Mouse (Mus musculus) cerebellum, adult 11-12 months (tissue): ENCODE data around the gene Megf8.

Experiments used
- DNase-seq: peaks from one replicate; pipeline ENCODE4 v3.0.0; 2022

The Megf8 gene

DNA sequence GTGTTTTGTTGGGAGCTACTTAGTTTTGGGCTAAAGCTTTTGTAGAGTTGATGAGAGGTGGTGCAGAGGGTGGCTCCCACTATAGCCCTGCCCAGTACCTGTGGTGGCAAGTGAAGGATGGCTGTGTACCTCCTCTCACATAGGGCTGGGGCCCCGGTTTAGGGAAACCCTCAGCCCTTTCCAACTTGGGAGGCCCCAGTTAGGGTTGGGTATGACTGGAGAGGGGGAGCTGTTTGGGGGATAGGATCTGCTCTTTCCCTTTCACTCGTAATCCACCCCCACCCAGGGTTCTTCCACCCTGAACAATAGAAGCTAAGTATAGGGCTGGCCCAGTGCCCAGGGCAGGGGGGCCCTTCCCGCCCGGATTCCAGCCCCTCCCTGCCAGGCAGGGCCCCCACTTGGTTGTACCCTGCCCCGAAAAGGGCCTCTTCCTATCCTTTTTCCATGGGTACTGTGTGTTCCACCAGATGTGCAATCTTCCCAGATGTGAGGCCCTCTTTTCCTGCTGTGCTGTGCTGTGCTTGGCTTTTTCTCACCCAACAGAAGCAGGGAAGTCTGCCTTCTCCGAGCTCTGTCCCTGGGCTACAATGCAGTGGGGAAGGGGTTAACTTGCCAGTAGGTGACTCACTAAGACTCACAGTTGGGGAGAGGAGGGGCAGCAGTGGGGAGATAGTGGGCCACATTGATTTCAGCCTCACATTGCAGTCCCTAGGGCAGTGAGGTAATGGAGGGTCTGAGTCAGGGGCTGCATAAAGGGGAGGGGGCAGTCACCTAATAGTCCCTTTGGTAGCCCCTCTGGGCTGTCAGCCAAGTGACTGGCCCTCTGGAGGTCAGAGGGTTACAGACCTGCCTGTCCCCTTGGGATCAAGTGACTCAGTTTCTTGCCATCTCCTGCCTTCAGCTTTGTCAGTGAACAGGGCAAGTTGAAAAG is 36.8 kb upstream of the Megf8 start:
- DNase-seq, result peak; percentile 83

DNA sequence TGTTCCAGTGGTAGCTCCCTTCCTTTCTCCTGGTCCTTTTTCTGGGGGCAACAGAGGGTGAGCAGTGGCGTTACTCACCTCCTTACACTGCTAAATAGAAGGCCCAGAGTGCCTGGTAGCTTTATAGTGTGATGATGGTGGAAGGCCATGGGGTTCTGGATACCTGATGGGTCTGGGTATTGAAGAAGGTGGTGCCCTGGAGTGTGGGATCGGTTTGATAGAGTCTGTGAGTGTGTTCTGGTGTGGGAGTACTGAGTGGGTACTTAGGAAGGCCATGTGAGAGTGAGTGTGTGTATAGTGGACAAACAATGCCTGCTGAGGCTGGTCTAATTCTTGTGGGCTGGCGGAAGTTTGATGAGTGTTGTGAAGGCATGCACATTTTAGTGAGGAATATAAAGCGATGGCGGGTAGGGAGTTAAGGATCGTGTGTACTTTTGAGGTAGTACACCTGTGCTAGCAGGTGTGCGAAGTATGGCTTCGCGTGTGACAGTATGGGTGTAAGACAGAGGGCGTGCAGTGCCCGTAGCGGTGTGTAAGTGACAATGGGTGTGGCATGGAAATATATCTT is 35.7 kb upstream of the Megf8 start:
- peak; percentile 61 for DNase-seq

DNA sequence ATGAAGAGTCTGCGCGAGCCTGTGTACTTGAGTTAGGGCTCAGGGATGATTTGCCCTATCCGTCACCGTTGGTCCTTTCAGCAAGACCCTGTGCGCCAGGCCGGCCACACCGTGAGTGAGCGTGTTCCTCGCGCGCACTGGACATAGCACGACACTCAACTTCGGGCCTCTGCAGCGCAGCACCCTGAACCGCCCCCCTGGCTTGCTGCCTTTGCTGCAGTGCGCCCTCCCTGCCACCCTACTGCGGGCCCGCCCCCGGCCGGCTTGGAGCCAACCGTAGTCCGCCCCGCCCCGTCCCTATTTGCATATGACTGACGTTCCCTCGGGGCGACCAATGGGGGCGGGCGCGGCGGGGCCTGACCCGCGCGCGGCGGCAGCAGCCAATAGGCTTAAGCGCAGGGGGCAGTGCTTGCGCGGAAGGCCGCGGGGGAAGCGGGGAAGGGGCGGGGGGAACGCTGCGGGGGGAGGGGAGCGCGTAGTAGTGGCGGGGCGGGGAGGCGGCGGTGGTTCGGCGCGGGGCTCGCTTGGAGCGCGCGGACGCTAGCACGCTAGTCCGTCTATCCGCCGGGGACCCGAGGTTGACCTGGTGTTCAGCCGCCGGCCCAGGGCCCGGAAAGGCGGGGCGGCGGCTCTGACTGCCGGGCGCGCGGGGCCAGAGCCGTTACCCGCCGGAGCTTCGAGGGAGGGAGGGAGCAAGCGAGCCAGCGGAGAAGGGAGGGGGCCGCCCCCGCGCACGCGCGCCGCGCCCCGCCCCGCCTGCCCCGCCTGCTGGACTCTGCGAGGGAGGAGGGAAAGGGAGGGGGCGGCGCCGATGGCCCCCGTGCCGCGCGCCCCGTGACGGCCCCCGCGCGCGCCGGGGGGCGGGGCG is 35.0 kb upstream of the Megf8 start:
- DNase-seq, result peak; percentile 98

DNA sequence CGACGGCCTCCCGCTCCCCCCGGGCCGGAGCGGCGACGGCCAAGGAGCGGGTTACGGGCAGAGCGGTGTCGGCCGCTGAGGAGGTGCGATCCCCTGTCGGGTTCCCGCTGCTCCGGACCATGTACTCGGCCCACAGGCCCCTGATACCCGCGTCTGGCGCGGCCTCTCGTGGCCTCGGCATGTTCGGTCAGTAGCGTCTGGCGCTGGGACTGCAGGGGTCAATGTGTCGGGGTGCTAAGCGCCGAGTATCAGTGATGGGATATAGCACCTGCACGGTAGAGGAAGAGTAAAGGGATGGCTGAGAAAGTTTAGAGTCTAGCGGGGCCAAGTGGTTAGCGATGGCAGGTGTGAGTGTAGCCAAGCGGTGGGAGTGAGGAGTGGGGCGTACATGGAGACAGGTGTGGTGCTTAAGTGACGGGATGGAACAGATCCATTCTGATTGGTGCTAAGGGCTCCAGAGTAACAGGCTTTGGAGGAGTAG is 34.2 kb upstream of the Megf8 start:
- peak; percentile 83 for DNase-seq

DNA sequence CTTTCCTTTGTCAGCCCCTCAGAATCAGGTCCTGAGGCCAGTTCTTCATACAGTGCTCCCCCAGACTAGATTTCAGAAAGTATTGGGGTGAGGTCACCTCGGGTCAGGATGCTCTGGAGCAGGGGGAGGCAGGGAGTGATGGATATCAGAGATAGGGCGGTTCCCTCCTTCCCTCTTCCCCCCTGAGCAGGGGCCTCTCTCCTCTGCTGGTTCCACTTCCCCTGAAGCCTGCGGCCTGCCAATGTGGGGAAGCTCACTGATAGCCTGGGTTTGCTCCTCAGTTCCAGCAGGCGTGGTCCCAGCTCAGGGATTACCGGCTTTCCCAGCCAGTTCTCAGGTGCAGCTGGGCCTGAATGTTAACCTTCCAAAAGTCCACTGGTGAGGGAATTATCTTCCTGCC is 33.3 kb upstream of the Megf8 start:
- peak; percentile 60 for DNase-seq

DNA sequence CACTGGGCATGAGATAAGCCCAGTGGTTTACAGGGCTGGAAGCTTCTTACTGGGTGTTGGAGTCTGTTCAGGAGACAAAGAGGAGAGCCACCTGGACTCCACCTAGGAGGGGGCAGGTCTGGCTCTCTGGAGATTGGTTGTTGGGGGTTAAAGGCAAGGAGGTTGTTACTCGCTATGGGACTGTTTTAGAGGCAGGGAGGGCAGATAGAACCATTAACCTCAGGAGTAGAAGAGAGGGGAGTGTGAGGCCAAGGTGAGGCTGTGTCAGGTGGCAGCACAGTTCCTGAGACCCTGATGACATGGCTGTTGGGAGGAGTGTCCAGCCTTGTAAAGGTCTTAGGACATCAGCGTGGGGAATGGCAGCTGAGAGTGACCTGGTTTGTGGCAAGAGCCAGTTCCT is 32.8 kb upstream of the Megf8 start:
- peak; percentile 48 for DNase-seq

DNA sequence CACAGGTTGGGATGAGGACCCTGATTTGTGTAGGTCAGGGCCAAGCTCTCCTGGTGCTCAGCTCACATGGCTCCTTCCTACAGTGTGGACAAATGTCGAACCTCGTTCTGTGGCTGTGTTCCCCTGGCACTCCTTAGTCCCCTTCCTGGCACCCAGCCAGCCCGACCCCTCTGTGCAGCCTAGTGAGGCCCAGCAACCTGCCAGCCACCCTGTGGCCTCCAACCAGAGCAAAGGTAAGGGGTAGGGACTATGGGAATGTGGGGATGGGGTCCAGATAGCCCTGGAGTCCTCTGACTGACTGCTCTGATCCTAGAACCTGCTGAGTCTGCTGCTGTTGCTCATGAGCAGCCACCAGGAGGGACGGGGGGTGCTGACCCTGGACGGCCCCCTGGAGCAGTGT is 32.2 kb upstream of the Megf8 start:
- DNase-seq, result peak; percentile 74

DNA sequence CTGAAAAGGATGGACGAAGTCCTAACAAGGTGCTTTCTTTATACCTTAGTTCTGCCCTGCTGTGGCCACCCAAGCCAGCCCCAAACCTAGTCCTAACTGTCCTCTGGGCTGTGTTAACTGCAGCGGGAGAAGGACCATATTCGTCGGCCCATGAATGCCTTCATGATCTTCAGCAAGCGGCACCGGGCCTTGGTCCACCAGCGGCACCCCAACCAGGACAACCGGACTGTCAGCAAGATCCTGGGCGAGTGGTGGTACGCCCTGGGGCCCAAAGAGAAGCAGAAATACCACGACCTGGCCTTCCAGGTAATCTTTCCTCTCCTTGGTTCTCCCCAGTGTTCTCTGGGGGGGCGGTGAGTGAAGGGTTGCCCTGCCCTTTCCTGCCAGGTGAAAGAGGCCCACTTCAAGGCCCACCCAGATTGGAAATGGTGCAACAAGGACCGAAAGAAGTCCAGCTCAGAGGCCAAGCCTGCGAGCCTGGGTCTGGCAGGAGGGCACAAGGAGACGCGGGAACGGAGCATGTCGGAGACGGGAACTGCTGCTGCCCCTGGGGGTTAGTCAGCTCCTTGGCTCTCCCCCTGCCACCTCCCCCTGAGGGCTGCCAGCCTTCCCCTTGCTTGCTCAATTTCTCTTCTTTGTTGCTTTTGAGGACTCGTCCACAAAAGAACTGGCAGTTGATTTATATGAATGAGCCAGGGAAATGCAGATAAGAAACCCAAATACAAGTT is 31.3 kb upstream of the Megf8 start:
- DNase-seq, result peak; percentile 33

DNA sequence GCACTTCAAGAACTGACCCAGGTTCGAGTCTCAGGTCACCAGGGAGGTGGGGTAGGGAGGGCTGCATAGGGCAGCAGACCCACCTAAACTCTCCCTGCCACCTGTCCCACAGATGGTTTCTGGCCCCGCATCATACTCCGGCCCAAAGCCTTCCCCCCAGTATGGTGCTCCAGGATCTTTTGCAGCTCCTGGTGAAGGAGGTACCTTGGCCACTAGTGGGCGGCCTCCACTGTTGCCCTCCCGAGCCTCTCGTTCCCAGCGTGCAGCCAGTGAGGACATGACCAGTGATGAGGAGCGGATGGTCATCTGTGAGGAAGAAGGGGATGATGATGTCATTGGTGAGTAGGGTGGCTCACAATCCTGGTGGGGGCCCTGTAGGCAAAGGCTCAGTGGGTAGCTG is 30.0 kb upstream of the Megf8 start:
- peak; percentile 37 for DNase-seq

DNA sequence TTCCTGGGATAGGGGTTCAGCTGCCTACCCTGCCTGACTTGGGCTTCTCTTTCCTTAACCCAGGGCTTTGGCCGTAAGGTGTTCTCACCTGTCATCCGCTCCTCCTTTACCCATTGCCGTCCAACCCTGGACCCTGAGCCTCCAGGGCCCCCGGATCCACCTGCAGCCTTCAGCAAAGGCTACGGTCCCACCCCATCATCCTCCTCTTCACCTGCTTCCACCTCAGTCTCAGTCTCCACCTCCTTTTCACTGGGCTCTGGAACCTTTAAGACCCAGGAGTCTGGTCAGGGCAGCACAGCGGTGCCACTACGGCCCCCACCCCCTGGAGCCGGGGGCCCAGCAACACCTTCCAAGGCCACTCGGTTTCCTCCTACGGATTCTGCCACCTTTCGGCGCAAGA is 29.0 kb upstream of the Megf8 start:
- DNase-seq, result peak; percentile 30

DNA sequence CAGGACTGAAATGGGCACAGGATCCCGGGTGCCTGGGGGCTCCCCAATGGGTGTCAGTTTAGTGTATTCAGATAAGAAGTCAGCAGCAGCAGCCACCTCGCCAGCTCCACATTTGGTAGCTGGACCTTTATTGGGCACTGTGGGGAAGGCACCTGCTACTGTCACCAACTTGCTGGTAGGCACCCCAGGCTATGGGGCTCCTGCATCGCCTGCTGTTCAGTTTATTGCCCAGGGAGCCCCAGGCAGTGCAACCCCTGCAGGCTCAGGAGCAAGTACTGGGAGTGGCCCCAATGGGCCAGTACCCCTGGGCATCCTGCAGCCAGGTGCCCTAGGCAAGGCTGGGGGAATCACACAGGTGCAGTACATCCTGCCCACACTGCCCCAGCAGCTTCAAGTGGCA is 28.2 kb upstream of the Megf8 start:
- DNase-seq, result no peak

DNA sequence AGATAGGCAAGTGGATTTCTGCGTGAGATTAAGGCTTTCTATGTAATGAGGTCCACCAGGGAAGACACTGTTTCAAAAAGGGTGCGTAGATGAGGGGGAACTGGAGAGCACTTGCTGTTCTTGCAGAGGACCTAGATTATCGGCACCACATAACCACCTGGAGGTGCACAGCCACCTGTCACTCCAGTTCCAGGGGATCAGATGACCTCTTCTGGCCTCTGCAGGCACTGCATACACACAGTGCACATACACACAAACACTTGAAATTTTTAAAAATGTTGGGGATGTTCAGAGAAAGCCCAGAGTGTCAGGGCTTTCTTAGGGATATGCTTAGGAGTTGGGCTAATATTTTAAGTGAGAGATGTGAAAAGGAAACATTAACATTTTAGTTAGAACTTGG is 27.0 kb upstream of the Megf8 start:
- no peak for DNase-seq

DNA sequence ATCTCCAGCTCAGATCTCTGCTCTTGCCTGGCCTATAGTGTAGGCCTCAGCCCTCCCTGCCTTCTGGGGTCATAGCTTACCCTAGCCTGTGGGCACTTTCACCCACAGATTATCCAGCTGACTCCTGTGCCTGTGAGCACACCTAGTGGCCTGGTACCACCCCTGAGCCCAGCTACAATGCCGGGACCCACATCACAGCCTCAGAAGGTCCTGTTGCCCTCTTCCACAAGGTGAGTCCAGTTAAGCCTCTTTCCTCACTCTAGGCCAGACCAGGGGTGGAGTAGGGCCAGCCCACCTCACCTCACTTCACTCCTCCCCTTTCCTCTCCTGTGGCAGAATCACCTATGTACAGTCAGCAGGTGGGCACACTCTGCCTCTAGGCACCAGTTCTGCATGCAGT is 26.5 kb upstream of the Megf8 start:
- no peak for DNase-seq

DNA sequence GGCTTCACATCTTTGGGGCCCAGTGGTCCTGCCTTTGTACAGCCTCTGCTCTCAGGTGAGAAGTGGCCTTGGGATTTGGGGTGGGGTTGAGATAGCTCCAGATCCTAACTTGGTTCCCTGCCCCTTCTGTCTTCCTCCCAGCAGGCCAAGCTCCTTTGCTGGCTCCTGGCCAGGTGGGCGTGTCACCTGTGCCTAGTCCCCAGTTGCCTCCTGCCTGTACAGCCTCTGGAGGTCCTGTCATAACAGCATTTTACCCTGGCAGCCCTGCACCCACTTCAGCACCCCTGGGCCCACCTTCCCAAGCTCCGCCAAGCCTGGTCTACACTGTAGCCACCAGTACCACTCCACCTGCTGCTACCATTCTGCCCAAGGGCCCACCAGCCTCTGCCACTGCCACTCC is 26.1 kb upstream of the Megf8 start:
- peak; percentile 68 for DNase-seq

DNA sequence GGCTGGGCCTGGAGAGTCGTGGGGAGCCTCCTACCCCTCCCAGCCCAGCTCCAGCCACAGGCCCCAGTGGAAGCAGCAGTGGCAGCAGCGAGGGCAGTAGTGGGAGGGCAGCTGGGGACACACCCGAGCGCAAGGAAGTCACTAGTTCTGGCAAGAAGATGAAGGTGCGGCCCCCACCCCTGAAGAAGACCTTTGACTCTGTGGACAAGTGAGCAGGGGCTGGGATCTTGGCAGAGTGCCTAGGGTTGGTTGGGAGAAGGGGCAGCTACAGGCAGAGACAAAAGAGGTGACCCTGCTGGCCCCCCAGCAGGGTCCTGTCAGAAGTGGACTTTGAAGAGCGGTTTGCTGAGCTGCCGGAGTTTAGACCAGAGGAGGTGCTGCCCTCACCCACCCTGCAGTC is 24.9 kb upstream of the Megf8 start:
- DNase-seq, result peak; percentile 50

DNA sequence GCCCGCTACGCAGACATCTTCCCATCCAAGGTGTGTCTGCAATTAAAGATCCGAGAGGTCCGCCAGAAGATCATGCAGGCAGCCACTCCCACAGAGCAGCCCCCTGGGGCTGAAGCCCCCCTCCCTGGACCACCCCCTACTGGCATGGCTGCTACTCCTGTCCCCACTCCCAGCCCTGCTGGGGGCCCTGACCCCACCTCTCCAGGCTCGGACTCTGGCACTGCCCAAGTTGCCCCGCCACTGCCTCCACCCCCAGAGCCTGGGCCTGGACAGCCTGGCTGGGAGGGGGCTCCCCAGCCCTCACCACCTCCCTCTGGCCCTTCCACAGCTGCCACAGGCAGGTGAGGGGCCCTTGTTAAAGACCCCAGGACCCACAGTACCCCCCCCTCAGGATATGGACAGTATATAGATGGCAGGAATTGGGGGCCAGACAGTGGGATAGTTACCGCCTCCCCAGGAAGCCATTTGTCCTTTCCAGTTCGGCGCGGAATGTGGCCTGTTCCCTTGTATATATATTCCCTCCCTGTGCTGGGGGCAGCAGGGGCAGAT is 23.7 kb upstream of the Megf8 start:
- peak; percentile 48 for DNase-seq

DNA sequence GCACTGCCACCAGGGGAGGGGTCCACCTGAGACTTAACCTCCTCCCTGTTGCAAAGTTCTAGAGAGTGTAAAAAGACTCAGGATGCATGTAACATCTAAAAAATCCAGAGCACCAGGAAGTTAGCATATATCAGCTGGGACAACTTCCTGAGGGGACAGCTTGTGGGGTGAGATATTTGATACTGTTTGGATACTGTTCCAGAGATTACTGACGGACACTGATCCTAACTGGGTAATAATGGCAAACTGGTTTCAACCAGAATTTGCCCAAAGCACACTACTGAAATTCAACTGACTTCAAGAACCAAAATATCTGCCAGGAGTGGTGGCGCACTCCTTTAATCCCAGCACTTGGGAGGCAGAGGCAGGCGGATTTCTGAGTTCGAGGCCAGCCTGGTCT is 22.5 kb upstream of the Megf8 start:
- peak; percentile 12 for DNase-seq

DNA sequence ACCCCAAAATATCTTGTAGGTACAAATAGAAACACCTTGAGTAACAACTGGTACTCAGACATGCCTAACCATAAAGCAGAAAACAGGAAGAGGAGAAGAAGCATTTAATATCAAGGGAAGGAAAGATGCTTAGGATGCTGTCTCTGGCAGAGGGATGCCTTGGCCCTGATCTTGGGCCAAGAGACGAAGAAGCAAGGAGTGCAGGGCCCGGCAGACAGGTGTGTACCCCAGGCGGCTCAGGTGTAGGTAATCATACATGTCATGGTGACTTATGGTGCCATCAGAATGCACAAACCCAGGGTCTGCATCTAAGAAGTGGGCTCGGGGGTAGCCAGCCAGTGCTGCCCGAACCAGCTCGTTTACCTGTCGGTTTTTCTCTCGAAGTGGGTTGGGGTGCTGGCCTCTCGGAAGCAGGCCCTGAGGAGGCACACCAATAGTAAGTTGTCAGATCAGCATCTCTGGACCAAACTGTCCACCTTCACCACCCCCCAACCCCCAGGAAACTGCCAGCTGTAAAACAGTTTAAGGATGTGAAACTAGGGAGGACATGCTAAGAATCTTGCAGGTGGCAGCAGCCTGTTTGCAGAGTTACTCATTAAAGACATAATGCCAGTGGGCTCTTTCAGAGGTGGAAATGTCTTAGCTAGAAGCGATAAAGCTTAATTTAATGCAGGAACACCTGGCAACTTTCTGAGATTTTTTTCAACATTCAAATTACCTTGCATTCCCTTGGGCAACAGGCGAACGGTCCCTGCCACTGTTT is 21.8 kb upstream of the Megf8 start:
- DNase-seq, result peak; percentile 28

DNA sequence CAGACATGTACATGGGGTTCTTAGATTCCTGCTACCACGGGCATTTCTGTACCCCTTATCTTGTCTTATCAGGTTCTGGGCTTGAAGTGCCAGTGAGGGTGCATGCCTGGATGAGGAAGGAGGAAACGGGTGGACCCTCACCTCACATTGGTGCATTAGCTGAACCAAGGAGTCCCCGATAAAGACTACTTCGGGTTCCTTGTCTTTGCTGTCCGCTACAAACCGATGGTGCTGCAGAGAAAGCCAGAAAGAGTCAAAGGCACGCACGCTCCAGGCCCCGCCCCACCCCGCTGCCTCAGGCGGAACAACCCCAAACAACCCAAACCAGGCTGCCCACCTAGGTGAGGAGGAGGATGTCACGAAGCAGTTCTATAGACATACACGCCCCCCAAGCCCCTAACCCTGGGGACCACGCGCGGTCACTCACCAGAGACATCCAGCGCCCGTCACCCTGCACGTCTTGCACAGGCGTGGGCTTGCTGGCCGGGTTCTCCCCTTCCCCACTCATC is 20.0 kb upstream of the Megf8 start:
- DNase-seq, result no peak

DNA sequence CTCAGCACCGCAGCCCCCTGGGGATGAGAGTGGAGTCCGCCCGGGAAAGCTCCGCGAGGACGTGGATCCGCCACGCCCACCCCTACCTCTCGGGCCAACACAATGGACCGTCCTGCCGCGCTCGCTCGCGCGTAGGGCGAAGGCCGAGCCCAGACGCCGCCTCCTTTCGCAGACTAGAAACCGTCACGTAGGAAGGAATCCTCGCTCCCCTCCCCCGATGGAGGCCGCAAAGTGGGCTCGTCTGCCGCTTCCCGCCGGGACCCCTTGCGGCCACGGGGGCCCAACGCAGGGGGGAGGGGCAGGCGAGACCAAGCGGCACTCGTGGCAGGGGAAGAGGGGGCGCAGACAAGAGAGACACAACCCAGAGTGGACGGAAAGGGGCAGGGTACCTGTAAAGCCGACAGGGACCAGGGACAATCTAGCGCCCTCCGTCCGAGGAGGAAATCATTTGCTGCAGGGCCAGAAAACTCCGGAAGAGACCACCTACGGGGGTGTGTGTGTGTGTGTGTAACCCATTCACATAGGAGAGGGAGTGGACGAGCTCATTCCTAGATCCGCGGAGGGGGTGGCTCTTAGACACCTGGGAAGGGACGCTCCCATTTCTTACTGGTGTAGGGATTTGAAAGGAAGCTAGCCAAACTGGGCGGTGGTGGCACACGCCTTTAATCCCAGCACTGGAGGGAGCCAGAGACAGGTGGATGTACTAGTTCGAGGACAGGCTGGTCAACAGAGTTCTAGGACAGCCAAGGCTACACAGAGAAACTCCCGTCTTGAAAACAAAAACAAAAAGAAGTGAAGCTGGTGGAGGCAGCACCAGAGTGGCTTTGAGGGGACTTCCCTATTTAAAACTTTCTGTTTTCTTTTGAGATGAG is 19.3 kb upstream of the Megf8 start, which contains the start of gene Pafah1b3:
Gene Pafah1b3, minus strand, starts transcription at position 533 of the 872 bp plus-strand sequence.
- DNase-seq, result peak; percentile 94
